26 mouse cellular contexts compared by ENCODE assay signal in genomic region chr1:24157751-24158150, GRCm38 (mm10). TPM values are rescaled to one million over a fixed set of nuclear protein-coding genes. Genes with fewer than 3 reads are reported as not detected.
"Had no signal": no experiment of that assay in that cellular context is flagged by ENCODE, and none has a peak within 500 bp of the region (broad histone marks: within the 10 kb centered on the region; RNA-seq: fewer than 3 reads in every experiment).

No protein-coding gene starts in this region.

- H3K27me3 ChIP-seq: heart, embryonic 12.5 days; hindbrain, embryonic 12.5 days; intestine, embryonic 15.5 days; limb, embryonic 12.5 days had no signal

- H3K4me1 ChIP-seq: heart, embryonic 10.5 days; heart, embryonic 12.5 days; hindbrain, embryonic 10.5 days; hindbrain, embryonic 12.5 days; intestine, embryonic 15.5 days; limb, embryonic 10.5 days; limb, embryonic 12.5 days had no signal

- H3K4me2 ChIP-seq: heart, embryonic 12.5 days; hindbrain, embryonic 12.5 days; hindbrain, embryonic 14.5 days; intestine, embryonic 15.5 days; limb, embryonic 12.5 days had no signal

- ATAC-seq: inflammation-experienced regulatory T-cells, adult 6 months; intestine, embryonic 15.5 days; intestine, postnatal 0 days had no signal

- H3K36me3 ChIP-seq: heart, embryonic 10.5 days; heart, embryonic 12.5 days; hindbrain, embryonic 10.5 days; hindbrain, embryonic 12.5 days; intestine, embryonic 15.5 days; limb, embryonic 10.5 days; limb, embryonic 12.5 days had no signal

- H3K9me3 ChIP-seq: intestine, embryonic 15.5 days; limb, embryonic 10.5 days had no signal

- H3K27ac ChIP-seq: gastrocnemius, adult 2 months; heart, embryonic 10.5 days; hindbrain, embryonic 10.5 days; hindbrain, embryonic 12.5 days; hindbrain, embryonic 14.5 days; intestine, embryonic 15.5 days; layer of hippocampus, adult 2 months; left cerebral cortex, adult 2 months; limb, embryonic 10.5 days; limb, embryonic 12.5 days had no signal

- H3K9ac ChIP-seq: heart, embryonic 12.5 days; hindbrain, embryonic 12.5 days; hindbrain, embryonic 14.5 days; intestine, embryonic 15.5 days; limb, embryonic 12.5 days had no signal

- H3K4me3 ChIP-seq: gastrocnemius, adult 2 months; heart, embryonic 10.5 days; heart, embryonic 12.5 days; hindbrain, embryonic 10.5 days; hindbrain, embryonic 12.5 days; intestine, embryonic 15.5 days; layer of hippocampus, adult 2 months; left cerebral cortex, adult 2 months; limb, embryonic 10.5 days; limb, embryonic 12.5 days had no signal

- DNase-seq: gastrocnemius, adult 2 months; gastrocnemius, postnatal 10 days; gastrocnemius, postnatal 25 days; heart, adult 18-20 months; heart, postnatal 10 days; heart, postnatal 4 days; kidney, adult 18-20 months; kidney, adult 8-10 months; kidney, postnatal 10 days; kidney, postnatal 25 days; kidney, postnatal 4 days; liver had no signal

RNA-seq across cellular contexts. Expression of gene Col9a1, which starts 19.7 kb away (rescaled TPM):
- total RNA-seq: granulocyte monocyte progenitor cell, adult 5-6 weeks; heart, adult 8-10 months had no signal
- polyA plus RNA-seq: inflammation-experienced regulatory T-cells, adult 6 months had no signal
